Mouse (Mus musculus) G1E-ER4 (cell line): Measurements from ENCODE around the gene Ankrd66. TPM values are rescaled to one million over a fixed set of nuclear protein-coding genes. Genes with fewer than 3 reads are reported as not detected.

Experiments
- GATA1 ChIP-seq: IDR thresholded peaks from one replicate; pipeline ENCODE4 v1.8.0; 2012; ENCODE audit warnings: low read length, inconsistent platforms
- polyA plus RNA-seq: library from polyadenylated mRNA; stranded (reverse); fragments of >175 nt; gene quantifications from 2 replicates; pipeline ENCODE4 v1.2.3, GENCODE M21; 2012

Gene Ankrd66
- polyA plus RNA-seq, 1 experiment = not detected

DNA sequence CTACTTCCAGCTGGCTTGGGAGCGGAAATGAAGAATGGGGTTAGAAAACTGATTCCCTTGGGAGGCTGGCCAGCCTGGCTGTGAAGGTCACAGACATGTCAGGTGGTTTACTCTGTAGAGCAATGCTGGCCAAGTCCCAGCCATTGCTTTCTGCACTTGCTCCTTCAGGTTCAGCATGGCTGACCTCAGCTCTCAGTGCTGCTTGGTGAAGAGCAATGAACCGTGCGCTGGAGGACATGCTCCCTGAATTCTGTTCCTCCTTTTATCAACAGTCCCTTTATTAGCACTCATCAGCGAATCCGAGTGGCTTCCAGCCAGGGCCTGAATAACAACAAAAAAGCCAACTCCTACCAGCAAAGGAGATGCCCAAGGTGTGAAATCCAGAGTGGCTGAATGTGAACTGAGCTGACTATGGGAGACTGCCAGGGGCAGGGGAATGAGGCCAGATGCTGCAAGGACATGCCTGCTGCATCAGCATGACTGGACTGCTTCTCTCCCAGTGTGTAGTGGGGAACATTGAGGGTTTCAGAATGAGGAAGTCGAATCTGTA is 14.2 kb upstream of the Ankrd66 start:
- TF ChIP-seq GATA1 = no peak

DNA sequence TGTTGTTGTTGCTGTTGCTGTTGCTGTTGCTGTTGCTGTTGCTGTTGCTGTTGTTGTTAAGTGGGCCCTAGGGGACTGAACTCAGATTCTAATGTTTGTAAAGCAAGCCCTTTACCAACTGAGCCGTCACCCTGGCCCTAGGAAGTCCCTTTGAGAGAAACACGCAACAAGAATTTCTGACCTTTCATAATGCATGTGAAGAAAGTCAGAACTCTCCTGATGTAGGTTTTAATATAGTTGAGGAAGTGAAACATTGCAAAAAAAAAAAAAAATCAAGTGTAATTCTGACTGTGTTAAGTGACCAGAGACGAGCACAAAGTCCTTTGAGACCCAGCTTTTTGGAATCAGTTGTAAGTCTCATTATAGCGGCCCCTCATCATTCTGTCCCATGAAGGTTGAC is 13.7 kb upstream of the Ankrd66 start:
- no peak for TF ChIP-seq GATA1

GRCm38 (mm10) chr17:43554516-43555403 is 11.3 kb upstream of the Ankrd66 start:
- no peak for TF ChIP-seq GATA1

GRCm38 (mm10) chr17:43551122-43551630 is 7.7 kb upstream of the Ankrd66 start:
- no peak for TF ChIP-seq GATA1

DNA sequence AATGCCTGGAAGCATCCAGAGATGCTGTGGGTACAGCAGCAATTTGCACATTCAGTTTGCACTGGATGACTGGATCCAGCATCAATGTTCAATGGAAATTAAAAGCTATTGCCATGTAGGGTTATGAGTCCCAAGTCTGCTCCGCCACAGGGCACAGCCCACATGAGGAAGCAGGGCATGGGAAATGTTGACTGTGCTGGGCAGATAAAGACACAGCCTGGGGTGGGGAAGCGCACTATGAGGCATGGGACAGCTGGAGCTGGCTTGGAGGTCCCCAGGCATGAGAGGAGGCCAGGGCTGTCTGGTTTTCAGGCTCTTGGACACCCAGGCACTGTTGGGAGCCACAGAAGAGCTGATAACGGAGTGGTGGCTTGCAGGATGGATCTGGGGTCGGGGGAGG is 601 bp upstream of the Ankrd66 start:
- no peak for TF ChIP-seq GATA1

DNA sequence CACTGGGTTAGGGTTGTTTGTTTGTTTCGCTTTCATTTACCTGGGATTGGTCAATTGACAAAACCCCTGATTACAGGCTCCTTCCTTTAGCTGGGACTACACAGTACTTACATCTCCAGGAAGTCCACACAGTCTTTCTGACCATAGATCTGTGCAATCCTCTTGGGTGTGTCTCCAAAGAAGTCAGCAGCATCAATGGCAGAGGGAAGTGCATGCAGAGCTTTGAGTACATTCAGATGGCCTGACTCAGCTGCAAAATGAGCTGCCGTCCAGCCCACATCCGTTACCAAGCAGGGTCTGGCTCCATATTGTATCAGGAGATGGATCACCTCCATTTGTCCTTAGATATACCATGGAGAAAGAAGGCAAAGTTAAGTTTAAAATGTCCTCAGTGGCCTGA is 4.7 kb downstream of the Ankrd66 start:
- TF ChIP-seq GATA1 = no peak

GRCm38 (mm10) chr17:43534362-43535222 is 8.8 kb downstream of the Ankrd66 start:
- no peak for TF ChIP-seq GATA1

GRCm38 (mm10) chr17:43531192-43531591 is 12.2 kb downstream of the Ankrd66 start:
- no peak for TF ChIP-seq GATA1

- no peak for TF ChIP-seq GATA1
These were observed 12.9 kb downstream of the Ankrd66 start for GRCm38 (mm10) chr17:43530507-43530906.

DNA sequence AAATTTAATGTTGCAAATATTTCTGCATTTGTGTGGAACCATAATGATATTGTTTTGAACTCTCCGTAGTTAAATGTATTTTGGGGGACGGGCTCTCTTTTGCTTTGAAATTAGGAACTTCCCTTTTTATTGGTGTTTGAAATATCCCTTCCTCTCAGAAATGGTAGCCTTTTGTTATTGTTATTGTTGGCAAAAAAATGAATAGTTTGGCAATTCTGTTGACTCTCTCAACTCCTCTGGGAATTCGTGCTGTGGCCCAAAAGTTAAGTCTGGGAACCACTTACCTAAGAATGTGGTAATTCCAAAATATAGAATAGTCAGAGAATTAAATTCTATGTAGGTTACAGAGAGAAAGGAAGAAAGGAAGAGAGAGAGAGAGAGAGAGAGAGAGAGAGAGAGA is 23.3 kb downstream of the Ankrd66 start:
- TF ChIP-seq GATA1 = no peak

DNA sequence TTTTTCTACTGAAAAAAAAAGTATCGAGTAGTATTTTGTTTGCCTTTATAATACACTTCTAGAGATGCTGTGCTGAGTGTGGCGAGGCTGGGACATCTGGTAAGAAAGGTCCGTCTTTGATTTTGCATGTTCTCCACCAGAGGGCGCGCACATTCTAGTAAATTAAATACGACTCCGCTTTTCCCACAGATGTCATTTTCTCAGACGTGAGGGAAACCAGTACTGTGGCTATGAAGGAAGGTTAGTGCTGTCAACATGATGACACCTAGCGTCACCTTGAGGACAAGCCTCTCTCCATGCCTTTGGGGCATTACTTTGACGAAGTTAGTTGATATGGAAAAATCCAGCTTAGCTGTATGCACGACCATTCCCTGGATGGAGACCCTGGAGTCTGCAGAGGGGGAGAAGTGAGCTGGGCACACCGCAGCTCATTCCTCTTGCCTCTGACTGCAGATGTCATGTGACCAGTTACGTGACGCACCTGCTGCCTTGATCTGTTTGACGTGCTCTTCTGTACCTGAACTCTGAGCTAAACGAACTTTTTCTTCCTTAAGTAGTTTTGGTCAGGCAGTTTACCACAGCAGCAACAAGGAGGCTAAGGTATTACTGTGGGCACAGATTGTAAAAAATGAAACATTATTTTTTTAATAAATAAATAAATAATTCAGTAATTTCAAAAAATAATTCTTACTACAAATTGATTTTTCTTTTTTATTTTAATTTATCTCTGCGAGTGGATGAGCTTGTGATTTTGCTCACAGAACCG is 24.6 kb downstream of the Ankrd66 start:
- TF ChIP-seq GATA1 = no peak

DNA sequence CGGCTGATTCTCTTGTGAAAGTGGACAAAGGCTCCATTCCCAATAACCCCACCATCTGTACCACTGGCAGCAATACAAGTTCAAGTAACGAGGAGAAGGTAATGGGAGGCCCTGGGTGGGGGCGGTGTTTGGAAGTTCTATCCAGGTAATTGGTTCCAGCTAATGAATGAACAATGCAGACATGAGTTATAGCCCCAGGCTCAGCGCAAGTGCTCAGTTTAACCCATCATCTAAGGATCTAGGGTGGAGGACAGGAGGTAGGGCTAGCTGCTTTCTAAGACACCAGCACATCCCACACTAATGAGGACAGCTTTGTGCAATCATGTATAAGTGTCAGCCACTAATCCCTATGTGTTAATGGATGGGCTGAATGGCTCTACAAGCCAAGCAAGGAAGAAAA is 32.7 kb downstream of the Ankrd66 start:
- TF ChIP-seq GATA1 = no peak

- TF ChIP-seq GATA1 = no peak
These were observed 38.9 kb downstream of the Ankrd66 start for GRCm38 (mm10) chr17:43504594-43504934.

- TF ChIP-seq GATA1 = no peak
These were observed 39.4 kb downstream of the Ankrd66 start for GRCm38 (mm10) chr17:43503861-43504593.

DNA sequence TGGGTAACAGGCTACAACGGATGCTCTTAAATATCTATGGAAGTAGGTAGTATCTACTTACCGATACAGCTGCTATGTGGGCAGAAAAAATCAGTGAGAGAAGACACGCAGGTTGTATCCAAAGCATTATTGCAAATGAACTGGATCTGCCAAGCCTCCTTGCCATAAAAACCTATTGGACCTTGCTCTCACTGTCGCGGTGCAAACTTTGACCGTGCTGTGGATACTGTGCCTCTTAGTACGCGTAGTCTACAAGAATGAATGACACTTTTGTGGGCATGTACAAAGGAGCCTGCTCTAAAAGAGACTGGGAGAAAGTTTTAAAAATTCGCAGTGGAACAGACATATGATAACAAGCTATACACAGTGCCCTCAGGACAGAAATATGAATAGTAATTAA is 40.8 kb downstream of the Ankrd66 start, which contains the start of gene Mep1a:
TSS of gene Mep1a (minus strand) at position 221 of the 400 bp plus-strand sequence.
- no peak for TF ChIP-seq GATA1
